Mouse (Mus musculus) CH12.LX (cell line): Measurements from ENCODE around the gene Npy.

Source experiments
- CTCF ChIP-seq, 2 experiments: IDR thresholded peaks in 1 of 2; conservative IDR thresholded peaks in 1 of 2; 2 replicates each; pipeline ENCODE4 v1.5.1; 2011 to 2012; ENCODE audit warnings: low read depth in 2 of 2, low read length in 2 of 2, improper control_type of control experiment in 1 of 2, inconsistent platforms in 1 of 2, mild to moderate bottlenecking in 1 of 2, moderate library complexity in 1 of 2
- EP300 ChIP-seq: IDR thresholded peaks from 2 replicates; pipeline ENCODE4 v1.6.1; 2011; ENCODE audit warnings: low read length, improper control_type of control experiment
- POLR2A ChIP-seq: IDR thresholded peaks from 2 replicates; pipeline ENCODE4 v1.6.1; 2011; ENCODE audit warnings: low read depth, mild to moderate bottlenecking, improper control_type of control experiment, low read length

GRCm38 (mm10) chr6:49779606-49780005 is 42.9 kb upstream of the Npy start:
- TF ChIP-seq POLR2A (no peak), CTCF (conservative IDR thresholded peaks at IDR 0.05 in 1 of 2, IDR thresholded peaks at IDR 0.05 in 1 of 2; ENCODE audit: low read depth in 2 of 2, low read length in 2 of 2) (no peak), EP300 (no peak)
